Mouse (Mus musculus): ENCODE data around the gene AI467606.

DNA sequence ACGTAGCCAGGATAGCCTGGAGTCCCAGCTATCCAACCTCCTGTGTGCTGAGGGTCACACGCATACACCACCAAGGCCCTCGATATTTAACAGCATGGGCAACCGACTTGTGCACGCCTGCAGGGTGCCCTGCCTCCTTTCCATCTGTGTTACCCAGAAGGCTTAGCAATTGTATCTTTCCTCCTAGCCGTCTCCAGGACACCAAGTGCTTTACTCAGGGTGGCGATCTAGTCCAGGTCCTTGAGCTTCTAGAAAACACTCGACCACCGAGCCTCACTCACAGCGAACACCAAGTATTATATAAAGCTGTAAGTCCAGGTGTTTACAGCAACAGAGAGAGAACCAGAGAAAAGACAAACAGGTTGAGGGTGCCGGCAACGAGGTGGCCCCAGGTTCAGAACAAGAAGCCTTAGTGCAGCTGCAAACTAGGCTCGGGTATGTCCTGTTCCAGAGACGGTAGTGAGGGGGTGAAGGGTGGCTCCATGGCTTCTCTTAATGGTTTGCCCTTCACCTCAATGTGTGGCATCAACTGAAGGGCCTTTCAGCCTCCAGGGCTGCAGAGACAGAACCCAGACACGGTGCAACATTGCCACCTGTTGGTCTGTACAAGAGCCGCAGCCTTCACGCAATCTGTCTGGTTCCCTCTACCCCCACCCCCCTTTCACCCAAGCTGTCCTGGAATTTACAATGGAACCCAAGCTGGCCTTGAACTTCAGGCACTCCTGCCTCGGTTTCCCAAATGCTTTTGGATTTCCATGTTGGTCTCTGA lies 19.3 kb downstream of the AI467606 start:
- TF ChIP-seq POLR2A (IDR thresholded peaks at IDR 0.05; ENCODE audit: control insufficient read depth in 1 of 2, insufficient read depth in 1 of 2, low read depth in 1 of 2, low read length in 2 of 2, poor library complexity in 1 of 2) = no peak
- TF ChIP-seq CTCF (IDR thresholded peaks at IDR 0.05 in 2 of 3, conservative IDR thresholded peaks at IDR 0.05 in 1 of 3; ENCODE audit: control insufficient read depth in 1 of 3, insufficient read depth in 1 of 3, low read depth in 2 of 3, low read length in 3 of 3, poor library complexity in 1 of 3, severe bottlenecking in 1 of 3) = peak; percentile 86 to 95 (median 93)

Measured in MEL (cell line).